Mouse (Mus musculus) CD4-positive naive resting alpha-beta T cell, adult 76 days (primary cell): Measurements from ENCODE around the gene Mup20. TPM values are rescaled to one million over a fixed set of nuclear protein-coding genes. Genes with fewer than 3 reads are reported as not detected.

Experiments used
- total RNA-seq: library from RNA; stranded (reverse); gene quantifications from one replicate; pipeline ENCODE4 v1.2.4, GENCODE M21; 2023

The Mup20 gene
- not detected for total RNA-seq

GRCm38 (mm10) chr4:62054058-62054457 is at the start of gene Mup20:
Gene Mup20 (minus strand): TSS chr4:62054158.

DNA sequence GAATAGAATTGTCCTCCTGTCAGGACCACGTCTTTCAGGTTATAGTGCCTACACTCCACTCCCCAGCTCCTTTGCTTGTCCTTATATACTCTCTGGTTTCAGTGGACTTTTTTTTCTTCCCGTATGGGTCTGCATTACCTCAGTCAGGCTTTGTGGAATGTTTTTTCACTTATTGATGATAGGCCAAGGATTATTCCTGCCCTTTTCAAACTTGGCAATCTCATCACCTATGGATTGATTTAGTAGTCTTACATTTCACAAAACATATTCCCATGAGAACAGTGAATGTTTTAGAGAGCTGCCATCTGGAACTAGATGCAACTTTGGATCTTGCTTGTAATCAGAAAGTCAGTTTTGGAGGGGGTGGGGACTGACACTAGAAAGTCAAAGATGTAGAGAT is 33.3 kb upstream of the Mup20 start, which contains the start of gene Mup3:
TSS of gene Mup3 (minus strand) at position 102 of the 400 bp plus-strand sequence.

Other genes with a start within 250 kb of the Mup20 start
- not detected for gene Mup5, start 218.9 kb downstream of the Mup20 start, total RNA-seq
- not detected for gene Mup3, start 33.2 kb upstream of the Mup20 start, total RNA-seq
- gene Mup21, start 96.7 kb upstream of the Mup20 start, total RNA-seq = not detected
- not detected for gene Zfp37, start 176.9 kb upstream of the Mup20 start, total RNA-seq
- gene Slc31a2, start 208.4 kb upstream of the Mup20 start, total RNA-seq = 3.0 TPM